Mouse (Mus musculus) heart, adult 2 months (tissue): ENCODE results near the gene Smim24.

Source experiments
- CTCF ChIP-seq: fragments of 200-600 bp; IDR thresholded peaks from 2 replicates; pipeline ENCODE4 v1.8.1; 2022; ENCODE audit warnings: antibody characterized with exemption, mild to moderate bottlenecking, moderate library complexity
- EP300 ChIP-seq: fragments of 200-500 bp; IDR thresholded peaks from 2 replicates; pipeline ENCODE4 v1.6.1; 2011; ENCODE audit warnings: low read depth, low read length, control low read depth; ENCODE audit not compliant: insufficient read depth
- POLR2A ChIP-seq: fragments of 200-500 bp; IDR thresholded peaks from 2 replicates; pipeline ENCODE4 v1.6.1; 2011; ENCODE audit warnings: mild to moderate bottlenecking, low read depth, low read length, control low read depth; ENCODE audit not compliant: insufficient read depth

DNA sequence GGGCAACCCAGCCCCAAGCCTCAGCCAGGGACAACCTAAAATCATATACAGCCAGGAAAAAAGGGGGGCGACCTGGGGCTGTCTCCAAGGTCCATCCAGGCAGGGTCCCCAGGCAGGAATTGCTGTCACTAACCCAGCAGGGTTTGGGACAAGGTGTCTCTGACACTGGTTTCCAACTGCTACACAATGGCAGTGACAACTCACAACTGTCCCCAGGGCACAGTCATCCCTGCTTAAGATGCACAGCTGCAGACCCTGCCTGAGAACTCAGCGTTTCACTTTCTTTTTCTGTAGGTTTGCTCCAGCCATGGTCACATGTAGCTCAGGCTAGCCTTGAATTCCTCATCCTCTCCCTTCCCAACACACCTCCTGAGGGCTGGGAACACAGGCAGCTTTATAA lies 36.2 kb downstream of the Smim24 start:
- no peak for TF ChIP-seq CTCF
- no peak for TF ChIP-seq POLR2A
- TF ChIP-seq EP300: no peak
